Mouse (Mus musculus): ENCODE results near the gene Slc13a1. TPM values are rescaled to one million over a fixed set of nuclear protein-coding genes. Genes with fewer than 3 reads are reported as not detected.

The Slc13a1 gene
- polyA plus RNA-seq, 1 experiment from 2014 or later: not detected

DNA sequence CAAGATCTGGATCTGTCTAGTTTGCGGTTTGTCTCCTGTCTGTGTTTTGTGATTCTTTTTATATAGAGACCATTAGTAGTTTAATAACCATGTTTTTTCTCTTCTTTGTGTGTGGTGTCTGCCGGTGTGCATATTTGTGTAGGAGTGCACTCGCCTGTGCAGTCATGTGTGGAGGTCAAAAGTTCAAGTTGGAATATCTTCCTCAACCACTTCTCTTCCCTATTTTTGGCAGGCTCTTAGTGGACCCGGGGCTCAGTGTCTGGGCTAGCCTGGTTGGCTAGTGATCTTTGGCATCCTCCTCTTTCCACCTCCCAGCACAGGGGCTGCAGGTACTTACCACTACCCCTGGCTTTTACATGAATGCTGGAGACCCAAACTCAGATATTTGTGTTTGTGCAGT is 13.0 kb downstream of the Slc13a1 start:
- Histone ChIP-seq H3K4me1 (no peaks in the 10 kb centered on the region), H3K27ac (no peak overlapping the region), H3K36me3 (no peaks in the 10 kb centered on the region), H3K27me3 (ENCODE audit: low read depth, poor library complexity, severe bottlenecking) (no peaks in the 10 kb centered on the region), H3K9me3 (replicated peaks) (no peaks in the 10 kb centered on the region), H3K4me3 (no peak overlapping the region)
- 82% methylated on average over 4 of the region's 4 CpGs for WGBS
- DNase-seq (ENCODE audit: low spot score): no peak

DNA sequence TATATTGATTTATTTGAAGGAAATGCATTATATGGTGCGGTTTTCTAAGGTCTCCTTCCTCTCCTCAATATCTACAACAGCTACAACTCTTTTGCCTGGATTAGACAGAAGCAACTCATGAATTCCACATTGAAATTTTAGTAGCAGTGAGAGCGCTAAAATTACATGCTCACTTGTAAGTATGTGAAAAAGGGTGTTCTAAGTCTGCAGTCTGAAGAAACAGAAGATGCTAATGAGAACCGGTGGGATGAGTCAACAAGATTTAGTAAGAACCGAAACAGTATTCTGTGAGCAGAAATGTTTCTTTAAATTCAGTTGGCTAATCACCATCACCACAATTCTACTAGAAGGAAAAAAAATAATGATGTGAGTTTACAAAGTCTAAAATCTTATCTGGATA is 34.9 kb downstream of the Slc13a1 start:
- no peaks in the 10 kb centered on the region for H3K36me3 ChIP-seq

DNA sequence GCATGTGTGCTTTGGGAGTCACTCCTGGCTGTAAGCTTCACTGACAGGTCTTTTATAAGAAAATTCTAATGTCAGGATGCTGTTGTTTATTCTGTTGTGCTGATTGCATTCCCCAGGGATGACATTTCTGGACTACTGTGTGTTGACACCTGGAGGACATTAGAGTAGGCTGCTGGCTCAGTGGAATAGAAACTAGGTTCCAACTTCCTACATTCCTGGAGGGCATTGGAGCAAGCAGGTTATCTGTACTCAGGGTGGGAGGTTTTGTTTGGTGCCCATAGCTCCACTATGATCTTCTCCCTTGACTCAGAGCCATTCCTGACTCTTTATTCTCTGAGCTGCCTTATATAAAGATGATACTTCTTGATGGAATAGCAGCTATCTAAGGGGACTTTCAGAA is 45.3 kb downstream of the Slc13a1 start:
- no peaks in the 10 kb centered on the region for H3K36me3 ChIP-seq
- no peaks in the 10 kb centered on the region for H3K9me3 ChIP-seq (replicated peaks)
- no peak for DNase-seq (ENCODE audit: low spot score)
- H3K27me3 ChIP-seq (ENCODE audit: low read depth, poor library complexity, severe bottlenecking): no peaks in the 10 kb centered on the region
- H3K27ac ChIP-seq: no peak overlapping the region
- no peaks in the 10 kb centered on the region for H3K4me1 ChIP-seq
- H3K4me3 ChIP-seq: no peak overlapping the region

More for the DNA sequence above, 34.9 kb downstream of the Slc13a1 start:
- Histone ChIP-seq H3K4me1 (no peaks in the 10 kb centered on the region), H3K4me3 (no peak overlapping the region), H3K9me3 (replicated peaks) (no peaks in the 10 kb centered on the region), H3K27ac (no peak overlapping the region), H3K27me3 (ENCODE audit: low read depth, poor library complexity, severe bottlenecking) (no peaks in the 10 kb centered on the region)
- WGBS: 88% methylated on average over 4 of the region's 4 CpGs
- DNase-seq (ENCODE audit: low spot score): no peak

DNA sequence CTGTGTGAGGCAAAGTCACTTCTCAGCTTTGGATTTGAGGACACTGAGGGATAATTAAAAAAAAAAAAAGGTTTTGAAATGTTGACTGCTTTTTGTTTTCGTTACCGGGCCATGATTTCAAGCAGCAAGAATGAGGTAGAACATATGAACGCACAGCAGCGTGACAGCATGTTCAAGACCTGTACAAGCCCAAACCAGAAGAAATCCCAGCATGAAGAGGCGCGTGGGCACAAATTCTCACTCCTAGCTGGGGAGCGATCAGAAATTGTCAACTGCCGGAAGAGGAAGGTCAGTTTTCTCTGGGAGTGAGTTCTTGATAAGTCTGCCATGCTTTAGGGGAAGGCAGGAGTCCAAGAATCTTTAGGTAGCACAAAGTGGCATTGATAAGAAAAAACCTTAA is 56.3 kb downstream of the Slc13a1 start:
- H3K27ac ChIP-seq: no peak overlapping the region
- 96% methylated on average over 8 of the region's 8 CpGs for WGBS
- no peaks in the 10 kb centered on the region for H3K36me3 ChIP-seq
- H3K4me1 ChIP-seq: no peaks in the 10 kb centered on the region
- no peak overlapping the region for H3K4me3 ChIP-seq
- no peaks in the 10 kb centered on the region for H3K9me3 ChIP-seq (replicated peaks)
- DNase-seq (ENCODE audit: low spot score): no peak
- no peaks in the 10 kb centered on the region for H3K27me3 ChIP-seq (ENCODE audit: low read depth, poor library complexity, severe bottlenecking)

DNA sequence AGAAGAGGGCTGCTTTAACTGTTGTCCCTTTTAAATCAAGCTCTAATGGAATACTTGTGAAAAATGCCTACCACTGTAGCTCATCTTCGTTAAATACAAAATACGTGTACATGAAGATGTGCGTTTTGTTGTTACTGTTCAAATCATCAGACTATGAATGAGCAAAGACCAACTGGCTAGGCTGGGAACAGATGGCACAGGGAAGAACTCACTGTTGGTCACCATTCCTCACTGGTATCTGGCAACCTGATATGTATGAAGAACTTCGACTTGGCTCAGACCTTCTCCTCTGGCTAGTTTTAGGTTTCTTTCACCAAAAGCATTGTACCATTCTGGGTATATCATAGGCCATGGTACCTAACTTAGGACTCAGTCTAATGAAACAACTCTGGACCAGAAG is 59.4 kb downstream of the Slc13a1 start:
- Histone ChIP-seq H3K36me3 (no peaks in the 10 kb centered on the region), H3K27ac (no peak overlapping the region), H3K4me3 (no peak overlapping the region), H3K4me1 (no peaks in the 10 kb centered on the region), H3K27me3 (ENCODE audit: low read depth, poor library complexity, severe bottlenecking) (no peaks in the 10 kb centered on the region), H3K9me3 (replicated peaks) (no peaks in the 10 kb centered on the region)
- WGBS: 94% methylated on average over 4 of the region's 4 CpGs
- no peak for DNase-seq (ENCODE audit: low spot score)

DNA sequence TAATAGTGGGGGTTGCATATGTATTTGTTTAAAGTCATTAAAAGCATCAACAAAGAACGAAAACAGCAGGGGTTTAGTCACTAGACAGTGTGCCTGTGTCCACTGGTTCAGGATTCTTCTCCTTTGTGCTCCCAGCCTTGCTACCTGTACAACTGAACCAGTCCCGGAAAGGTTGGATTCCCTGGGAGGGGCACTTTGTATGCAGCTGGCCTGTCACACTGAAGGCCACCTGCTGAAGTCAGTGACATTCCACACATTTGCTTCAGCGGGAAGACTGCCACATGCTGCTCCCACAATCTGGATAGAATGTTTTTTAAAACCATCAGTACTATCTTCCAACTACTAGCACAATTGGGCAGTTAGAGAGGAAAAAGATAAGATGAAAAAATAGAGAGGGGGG is 61.7 kb downstream of the Slc13a1 start:
- no peaks in the 10 kb centered on the region for H3K36me3 ChIP-seq
- no peak overlapping the region for H3K27ac ChIP-seq
- H3K27me3 ChIP-seq (ENCODE audit: low read depth, poor library complexity, severe bottlenecking): no peaks in the 10 kb centered on the region
- no peaks in the 10 kb centered on the region for H3K4me1 ChIP-seq
- WGBS: 74% methylated on average over 3 of the region's 3 CpGs
- DNase-seq (ENCODE audit: low spot score): no peak
- no peaks in the 10 kb centered on the region for H3K9me3 ChIP-seq (replicated peaks)
- no peak overlapping the region for H3K4me3 ChIP-seq

DNA sequence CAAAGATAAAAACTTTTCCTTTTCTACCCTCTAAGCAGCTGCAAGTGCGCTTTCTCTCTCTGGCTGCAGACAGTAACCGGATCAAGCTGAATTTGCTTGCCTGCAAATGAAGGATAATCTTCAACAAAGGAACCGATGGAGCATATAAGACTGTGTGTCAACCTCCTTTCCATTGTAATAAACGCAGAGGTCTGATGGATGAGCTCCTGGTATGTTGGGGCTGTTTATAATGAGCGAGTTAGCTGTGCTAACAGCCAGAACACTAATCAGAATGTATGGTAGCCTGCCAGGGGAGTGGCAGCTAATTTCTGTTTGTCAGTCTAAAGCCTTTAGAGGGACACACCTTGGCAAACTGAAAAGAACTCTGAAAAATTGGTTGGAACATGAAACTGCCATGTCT is 62.2 kb downstream of the Slc13a1 start:
- Histone ChIP-seq H3K36me3 (no peaks in the 10 kb centered on the region), H3K27ac (no peak overlapping the region), H3K4me1 (no peaks in the 10 kb centered on the region), H3K4me3 (no peak overlapping the region), H3K9me3 (replicated peaks) (no peaks in the 10 kb centered on the region), H3K27me3 (ENCODE audit: low read depth, poor library complexity, severe bottlenecking) (no peaks in the 10 kb centered on the region)
- WGBS: 80% methylated on average over 5 of the region's 5 CpGs
- DNase-seq (ENCODE audit: low spot score): no peak

DNA sequence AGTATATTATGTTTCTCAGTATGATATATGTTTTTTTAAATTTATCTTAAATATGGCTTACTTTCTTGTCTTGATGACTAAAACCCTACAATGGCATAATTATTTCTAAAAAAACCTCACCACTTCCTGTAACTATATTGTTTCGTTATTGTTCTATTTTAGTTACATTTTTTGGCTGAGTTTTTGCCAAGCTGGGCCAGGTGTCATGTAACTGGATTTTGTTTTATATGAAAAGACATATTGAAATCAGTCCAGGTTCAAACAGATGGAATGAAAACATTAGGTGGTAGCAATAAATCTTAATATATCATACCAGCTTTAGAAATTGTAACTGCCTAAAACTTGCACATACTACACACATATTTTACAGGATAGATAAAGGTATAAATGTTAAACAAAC is 66.6 kb downstream of the Slc13a1 start:
- no peak for DNase-seq (ENCODE audit: low spot score)
- Histone ChIP-seq H3K4me1 (no peaks in the 10 kb centered on the region), H3K27me3 (ENCODE audit: low read depth, poor library complexity, severe bottlenecking) (no peaks in the 10 kb centered on the region), H3K27ac (no peak overlapping the region), H3K4me3 (no peak overlapping the region), H3K36me3 (no peaks in the 10 kb centered on the region), H3K9me3 (replicated peaks) (no peaks in the 10 kb centered on the region)
- WGBS: 89% methylated on average over 1 of the region's 1 CpGs

DNA sequence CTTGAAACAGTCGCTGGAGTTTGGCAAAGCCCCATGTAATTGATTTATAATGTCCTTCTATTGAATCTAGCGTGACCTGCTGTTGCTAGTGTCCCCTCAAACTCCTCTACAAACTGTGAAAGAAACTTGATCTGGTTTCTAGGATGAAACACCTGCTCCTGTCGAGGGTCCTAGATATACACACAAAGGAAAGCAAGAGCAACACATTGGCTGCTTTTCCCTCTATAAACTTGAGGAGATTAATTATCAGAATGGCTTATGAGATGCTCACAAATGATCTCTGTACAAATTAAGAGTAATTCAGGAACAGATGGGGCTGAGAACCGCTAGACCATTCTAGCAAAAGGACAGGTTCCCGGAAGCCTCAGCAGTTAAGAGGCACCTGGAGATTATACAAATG is 67.2 kb downstream of the Slc13a1 start:
- Histone ChIP-seq H3K27me3 (ENCODE audit: low read depth, poor library complexity, severe bottlenecking) (no peaks in the 10 kb centered on the region), H3K27ac (no peak overlapping the region), H3K9me3 (replicated peaks) (no peaks in the 10 kb centered on the region), H3K36me3 (no peaks in the 10 kb centered on the region), H3K4me3 (no peak overlapping the region), H3K4me1 (no peaks in the 10 kb centered on the region)
- no peak for DNase-seq (ENCODE audit: low spot score)
- WGBS: 66% methylated on average over 5 of the region's 5 CpGs

DNA sequence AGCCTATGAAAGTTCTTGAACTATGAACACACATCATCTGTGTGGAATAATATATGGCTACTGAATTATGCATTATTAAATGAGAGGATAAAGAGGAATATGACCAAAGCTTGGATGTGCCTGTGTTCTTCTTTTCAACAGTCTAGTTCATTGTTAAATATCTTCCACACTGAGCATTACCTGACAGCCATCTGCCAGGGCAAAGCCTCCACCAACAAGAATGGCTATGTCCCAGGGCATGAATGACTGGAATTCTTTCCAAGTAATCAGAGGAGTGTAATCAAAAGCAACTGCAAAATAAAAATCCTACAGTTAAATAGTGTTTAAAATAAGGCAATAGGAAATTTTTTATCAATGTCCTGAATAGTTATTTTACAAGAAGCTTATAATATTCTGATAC is 70.5 kb downstream of the Slc13a1 start:
- Histone ChIP-seq H3K4me3 (no peak overlapping the region), H3K36me3 (no peaks in the 10 kb centered on the region), H3K9me3 (replicated peaks) (no peaks in the 10 kb centered on the region), H3K27ac (no peak overlapping the region), H3K4me1 (no peaks in the 10 kb centered on the region), H3K27me3 (ENCODE audit: low read depth, poor library complexity, severe bottlenecking) (no peaks in the 10 kb centered on the region)
- DNase-seq (ENCODE audit: low spot score): no peak

DNA sequence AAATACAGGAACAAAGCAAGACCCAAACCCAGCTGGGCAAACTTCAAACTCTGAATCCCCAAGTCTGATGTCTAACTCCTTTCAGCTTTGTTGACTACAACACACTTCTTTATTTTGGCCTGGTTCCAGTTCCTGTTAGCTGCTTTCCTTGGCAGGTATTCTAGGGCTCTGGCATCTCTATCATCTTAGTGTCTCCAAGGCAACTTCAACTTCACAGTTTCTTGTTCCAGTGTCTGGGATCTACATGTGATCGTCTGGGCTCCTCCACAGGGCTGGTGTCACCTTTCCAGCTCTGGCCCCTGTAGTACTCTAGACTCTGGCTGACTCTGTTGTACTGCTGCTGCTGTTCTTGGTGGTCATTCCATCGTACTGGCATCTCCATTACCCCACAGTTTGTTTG is 91.8 kb downstream of the Slc13a1 start:
- DNase-seq (ENCODE audit: low spot score): no peak
- no peak overlapping the region for H3K27ac ChIP-seq
- no peaks in the 10 kb centered on the region for H3K4me1 ChIP-seq
- H3K27me3 ChIP-seq (ENCODE audit: low read depth, poor library complexity, severe bottlenecking): no peaks in the 10 kb centered on the region
- H3K36me3 ChIP-seq: no peaks in the 10 kb centered on the region
- H3K9me3 ChIP-seq (replicated peaks): no peaks in the 10 kb centered on the region
- H3K4me3 ChIP-seq: no peak overlapping the region
- WGBS: 78% methylated on average over 2 of the region's 2 CpGs

DNA sequence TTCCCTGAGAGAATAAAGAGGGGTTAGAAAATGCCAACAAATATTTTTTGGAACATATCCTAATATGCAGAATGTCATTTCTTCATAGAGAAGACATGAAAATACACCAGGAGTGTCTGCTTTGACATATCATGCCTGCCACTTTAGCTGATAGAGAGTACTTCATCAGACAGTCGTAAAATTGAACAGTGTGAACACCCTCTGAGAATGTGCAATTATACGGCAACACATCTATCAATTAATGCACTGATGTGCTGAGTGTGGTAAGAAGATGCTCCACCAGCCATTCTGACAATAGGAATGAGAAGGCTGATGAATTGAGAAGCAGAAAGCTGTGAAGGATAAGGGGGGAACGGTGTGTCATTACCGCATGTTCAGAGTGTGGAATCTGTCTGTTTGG is 95.1 kb downstream of the Slc13a1 start:
- no peak overlapping the region for H3K27ac ChIP-seq
- no peaks in the 10 kb centered on the region for H3K27me3 ChIP-seq (ENCODE audit: low read depth, poor library complexity, severe bottlenecking)
- H3K4me3 ChIP-seq: no peak overlapping the region
- WGBS: 88% methylated on average over 4 of the region's 4 CpGs
- no peaks in the 10 kb centered on the region for H3K36me3 ChIP-seq
- no peak for DNase-seq (ENCODE audit: low spot score)
- H3K9me3 ChIP-seq (replicated peaks): no peaks in the 10 kb centered on the region
- H3K4me1 ChIP-seq: no peaks in the 10 kb centered on the region

DNA sequence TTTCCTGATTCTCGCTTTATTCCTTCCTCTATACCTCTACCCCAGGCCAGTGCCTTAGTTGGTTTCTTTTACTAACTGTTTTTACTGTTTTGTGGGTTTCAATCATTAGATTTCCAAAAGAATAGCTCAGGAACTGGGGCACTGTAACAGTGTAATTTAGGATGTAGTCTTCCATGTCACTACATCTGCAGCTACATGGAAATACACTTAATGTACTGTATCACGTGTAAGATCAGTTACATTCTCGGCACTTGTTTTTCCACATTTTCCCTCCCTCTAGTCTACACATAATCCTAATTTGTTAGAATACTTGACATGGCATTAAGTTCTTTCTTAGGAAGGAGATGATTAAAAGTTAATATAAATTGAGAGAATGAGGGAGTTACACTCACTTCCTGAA is 108.1 kb downstream of the Slc13a1 start:
- no peak for DNase-seq (ENCODE audit: low spot score)
- H3K9me3 ChIP-seq (replicated peaks): no peaks in the 10 kb centered on the region
- H3K4me3 ChIP-seq: no peak overlapping the region
- H3K4me1 ChIP-seq: no peaks in the 10 kb centered on the region
- H3K36me3 ChIP-seq: no peaks in the 10 kb centered on the region
- no peak overlapping the region for H3K27ac ChIP-seq
- no peaks in the 10 kb centered on the region for H3K27me3 ChIP-seq (ENCODE audit: low read depth, poor library complexity, severe bottlenecking)
- 90% methylated on average over 3 of the region's 3 CpGs for WGBS

DNA sequence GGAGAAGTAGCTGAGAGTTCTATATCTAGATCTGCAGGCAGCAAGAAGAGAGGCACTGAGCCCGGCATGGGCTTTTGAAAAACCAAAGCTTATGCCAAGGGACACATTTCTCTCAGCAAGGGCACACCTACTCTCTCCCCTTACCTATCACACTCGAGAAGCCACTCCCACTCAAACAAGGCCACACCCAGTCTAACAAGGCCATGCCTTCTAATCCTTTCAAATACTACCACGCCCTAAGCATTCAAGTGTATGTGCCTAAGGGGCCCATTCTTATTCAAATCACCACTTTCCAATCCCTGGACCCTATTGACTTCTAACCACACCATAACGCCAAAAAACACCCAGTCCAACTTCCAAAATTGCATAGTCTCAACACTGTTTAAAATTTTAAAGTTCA is 112.8 kb downstream of the Slc13a1 start:
- Histone ChIP-seq H3K27me3 (ENCODE audit: low read depth, poor library complexity, severe bottlenecking) (no peaks in the 10 kb centered on the region), H3K4me1 (no peaks in the 10 kb centered on the region), H3K9me3 (replicated peaks) (no peaks in the 10 kb centered on the region), H3K27ac (no peak overlapping the region), H3K36me3 (no peaks in the 10 kb centered on the region), H3K4me3 (no peak overlapping the region)
- no peak for DNase-seq (ENCODE audit: low spot score)
- WGBS: 89% methylated on average over 4 of the region's 4 CpGs
